Mouse (Mus musculus) CH12.LX (cell line): ENCODE measurements around the gene Elovl4.

Experiments used
- CHD2 ChIP-seq: IDR thresholded peaks from 2 replicates; pipeline ENCODE4 v1.6.1; 2011; ENCODE audit warnings: low read length, improper control_type of control experiment
- CTCF ChIP-seq, 2 experiments: IDR thresholded peaks in 1 of 2; conservative IDR thresholded peaks in 1 of 2; 2 replicates each; pipeline ENCODE4 v1.5.1; 2011 to 2012; ENCODE audit warnings: low read depth in 2 of 2, low read length in 2 of 2, improper control_type of control experiment in 1 of 2, inconsistent platforms in 1 of 2, mild to moderate bottlenecking in 1 of 2, moderate library complexity in 1 of 2
- EP300 ChIP-seq: IDR thresholded peaks from 2 replicates; pipeline ENCODE4 v1.6.1; 2011; ENCODE audit warnings: low read length, improper control_type of control experiment
- ETS1 ChIP-seq: conservative IDR thresholded peaks from 2 replicates; pipeline ENCODE4 v1.6.1; 2012; ENCODE audit warnings: low read depth, mild to moderate bottlenecking, inconsistent platforms, low read length, improper control_type of control experiment, moderate library complexity
- IRF4 ChIP-seq: IDR thresholded peaks from 2 replicates; pipeline ENCODE4 v1.6.1; 2014; ENCODE audit warnings: low read depth, mild to moderate bottlenecking, inconsistent platforms, low read length, improper control_type of control experiment
- MAFK ChIP-seq: IDR thresholded peaks from 2 replicates; pipeline ENCODE4 v1.6.1; 2011; ENCODE audit warnings: low read length, improper control_type of control experiment; ENCODE audit not compliant: insufficient replicate concordance
- POLR2A ChIP-seq: IDR thresholded peaks from 2 replicates; pipeline ENCODE4 v1.6.1; 2011; ENCODE audit warnings: low read depth, mild to moderate bottlenecking, improper control_type of control experiment, low read length

DNA sequence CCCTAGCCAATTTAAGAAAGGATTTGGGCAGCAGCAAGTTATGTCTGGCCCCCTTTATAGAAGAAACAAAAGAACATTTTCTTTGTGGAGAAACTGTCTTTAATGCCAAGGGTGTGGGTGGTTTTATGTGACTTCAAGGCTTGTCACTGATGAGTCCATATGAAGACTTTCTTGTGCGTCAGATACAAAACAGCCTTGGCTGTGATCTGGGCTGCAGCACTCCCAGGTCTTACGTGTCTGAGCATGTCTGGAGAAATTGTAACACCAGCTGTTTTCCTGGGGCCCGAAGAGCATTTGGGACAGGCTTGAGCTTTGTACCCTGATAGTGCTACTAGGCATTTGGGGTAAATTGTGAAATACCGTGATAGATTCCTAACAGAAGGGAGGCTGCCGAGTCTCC is 16.8 kb upstream of the Elovl4 start:
- TF ChIP-seq EP300 (no peak), MAFK (no peak), CHD2 (no peak), POLR2A (no peak), CTCF (conservative IDR thresholded peaks at IDR 0.05 in 1 of 2, IDR thresholded peaks at IDR 0.05 in 1 of 2; ENCODE audit: low read depth in 2 of 2, low read length in 2 of 2) (no peak), IRF4 (no peak), ETS1 (no peak)
